Mouse (Mus musculus) intestine, embryonic 15.5 days (tissue): Measurements from ENCODE around the gene Ift20. TPM values are rescaled to one million over a fixed set of nuclear protein-coding genes. Genes with fewer than 3 reads are reported as not detected.
A peak's percentile ranks its signal among the peaks of the same experiment; 100 is the strongest.
"Not testable (repeated sequence)": the region's sequence is repeated elsewhere in the genome, so short reads cannot be mapped to it uniquely, and the experiment has no call there.

ENCODE experiments used
- ATAC-seq: fragments of 200-750 bp; cut with Nextera tagmentation; 2 replicates; pipeline ENCODE4 v1.8.0; 2017; ENCODE audit warnings: moderate TSS enrichment, moderate library complexity
- H3K27ac ChIP-seq: fragments of 300-500 bp; sonication (generic); 2 replicates; pipeline ENCODE4 v1.5.1; 2015; ENCODE audit warnings: mild to moderate bottlenecking, inconsistent platforms
- H3K27me3 ChIP-seq: fragments of 300-500 bp; sonication (generic); replicated peaks from 2 replicates; pipeline ENCODE4 v1.6.1; 2015; ENCODE audit warnings: inconsistent platforms
- H3K36me3 ChIP-seq: fragments of 300-500 bp; sonication (generic); 2 replicates; pipeline ENCODE4 v1.6.1; 2015; ENCODE audit warnings: inconsistent platforms
- H3K4me1 ChIP-seq: fragments of 300-500 bp; sonication (generic); replicated peaks from 2 replicates; pipeline ENCODE4 v1.6.1; 2015; ENCODE audit warnings: inconsistent platforms
- H3K4me2 ChIP-seq: fragments of 300-500 bp; sonication (generic); replicated peaks from 2 replicates; pipeline ENCODE4 v1.6.1; 2015; ENCODE audit warnings: mild to moderate bottlenecking, inconsistent platforms
- H3K4me3 ChIP-seq: fragments of 300-500 bp; sonication (generic); replicated peaks from 2 replicates; pipeline ENCODE4 v1.5.1; 2015; ENCODE audit warnings: inconsistent platforms
- H3K9ac ChIP-seq: fragments of 300-500 bp; sonication (generic); 2 replicates; pipeline ENCODE4 v1.6.1; 2015; ENCODE audit warnings: inconsistent platforms
- H3K9me3 ChIP-seq: fragments of 300-500 bp; sonication (generic); 2 replicates; pipeline ENCODE4 v1.6.1; 2016; ENCODE audit warnings: inconsistent platforms
- WGBS: fragments of 180-500 bp; shearing (Covaris S2); methylation state at CpG from one replicate; pipeline ENCODE4 v1.1.7; 2015; 5-methylcytosine and 5-hydroxymethylcytosine counted together
- polyA plus RNA-seq: library from polyadenylated mRNA; unstranded; fragments of >200 nt; fragmentation: Nextera tagmentation; extraction: Ambion mirVana; gene quantifications from 2 replicates; pipeline ENCODE4 v1.2.1, GENCODE M21; 2015

Gene Ift20
- polyA plus RNA-seq, 1 experiment from 2014 or later: 137 TPM

DNA sequence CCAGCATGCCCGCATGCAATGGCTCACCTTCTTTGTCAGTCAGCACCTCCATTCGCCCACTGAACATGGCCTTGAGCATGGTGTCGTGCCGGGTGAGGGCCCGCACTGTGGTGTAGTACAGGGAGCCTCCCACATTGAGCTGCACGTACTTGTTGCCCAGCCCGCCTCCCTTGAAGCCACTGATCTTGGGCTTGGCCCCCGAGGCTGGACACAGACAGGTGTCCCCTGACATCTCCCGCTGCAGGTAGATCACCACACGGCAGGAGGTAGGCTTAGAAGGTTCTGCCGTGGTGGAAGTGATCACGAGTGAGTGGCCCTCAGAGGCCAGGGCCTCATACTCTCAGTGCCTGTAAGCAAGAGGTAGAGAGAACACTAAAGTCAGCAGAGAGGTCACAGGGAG is 6.2 kb upstream of the Ift20 start:
- no peak overlapping the region for H3K9ac ChIP-seq
- 89% methylated on average over 12 of the region's 12 CpGs for WGBS
- peaks cover 30% of the 10 kb centered on the region for H3K36me3 ChIP-seq
- H3K4me1 ChIP-seq: peaks cover 7% of the 10 kb centered on the region; the same call in 1 of the 2 replicates
- H3K4me3 ChIP-seq: no peak overlapping the region
- ATAC-seq: no peak
- H3K27ac ChIP-seq: no peak overlapping the region
- H3K9me3 ChIP-seq: no peaks in the 10 kb centered on the region
- no peak overlapping the region for H3K4me2 ChIP-seq
- H3K27me3 ChIP-seq: no peaks in the 10 kb centered on the region

DNA sequence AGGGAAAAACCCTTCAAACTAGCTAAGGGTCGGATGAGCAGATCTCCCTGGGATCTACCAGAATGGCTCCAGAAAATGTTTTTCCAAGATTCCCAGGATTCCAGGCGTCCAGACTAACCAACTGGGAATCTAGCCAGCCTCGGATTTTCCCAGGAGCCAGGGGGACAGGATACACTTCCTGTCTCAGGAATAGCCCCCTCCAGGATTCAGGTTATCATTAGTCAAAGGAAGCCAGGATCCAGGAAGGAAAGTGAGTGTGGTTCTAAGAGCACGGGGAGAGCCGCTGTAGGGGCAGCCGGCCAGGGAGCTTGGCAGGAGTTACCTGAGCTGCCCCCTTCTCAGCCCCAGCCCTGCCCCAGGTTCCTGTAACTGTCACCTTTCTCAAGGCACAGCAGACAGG is 5.1 kb upstream of the Ift20 start:
- Histone ChIP-seq H3K4me2 (no peak overlapping the region), H3K4me3 (no peak overlapping the region), H3K4me1 (peaks cover 9% of the 10 kb centered on the region; the same call in 1 of the 2 replicates), H3K27ac (0 out of 2 replicates have a peak overlapping the region, but pooled peaks have one; percentile 54), H3K36me3 (peaks cover 26% of the 10 kb centered on the region), H3K9ac (no peak overlapping the region), H3K27me3 (no peaks in the 10 kb centered on the region), H3K9me3 (no peaks in the 10 kb centered on the region)
- no peak for ATAC-seq
- 61% methylated on average over 6 of the region's 6 CpGs for WGBS

DNA sequence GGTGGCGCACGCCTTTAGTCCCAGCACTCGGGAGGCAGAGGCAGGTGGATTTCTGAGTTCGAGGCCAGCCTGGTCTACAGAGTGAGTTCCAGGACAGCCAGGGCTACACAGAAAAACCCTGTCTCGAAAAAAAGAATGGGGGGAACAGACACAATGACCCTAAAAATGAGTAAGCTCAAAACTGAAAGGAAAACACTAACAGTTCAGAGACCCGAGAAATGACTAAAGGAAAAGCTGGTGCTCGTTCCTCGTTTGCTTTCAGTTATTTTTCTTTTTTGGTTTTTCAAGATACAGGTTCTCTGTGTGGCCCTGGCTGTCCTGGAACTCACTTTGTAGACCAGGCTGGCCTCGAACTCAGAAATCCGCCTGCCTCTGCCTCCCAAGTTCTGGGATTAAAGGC is 4.6 kb upstream of the Ift20 start:
- H3K27ac ChIP-seq: 0 out of 2 replicates have a peak overlapping the region, but pooled peaks have one; percentile 54

DNA sequence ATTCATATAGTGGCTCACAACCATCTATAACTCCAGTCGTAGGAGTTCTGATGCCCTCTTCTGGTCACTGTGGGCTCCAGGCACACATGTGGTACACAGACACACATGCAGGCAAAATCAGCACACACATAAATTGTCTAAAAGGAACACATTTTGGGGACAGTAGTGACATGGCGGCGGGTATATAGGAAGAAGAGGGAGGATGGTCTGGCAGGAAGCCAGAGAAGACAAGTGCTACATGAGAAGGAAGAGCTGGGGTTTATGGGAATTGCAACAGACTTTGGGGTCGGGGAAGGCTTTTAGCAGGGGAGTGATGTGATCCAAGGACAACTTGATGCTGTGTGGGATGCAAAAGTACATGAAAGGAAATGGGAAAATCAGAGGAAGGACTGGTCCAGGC is 1.6 kb upstream of the Ift20 start:
- H3K36me3 ChIP-seq: peaks cover 3% of the 10 kb centered on the region; the same call in 1 of the 2 replicates
- H3K4me3 ChIP-seq: peak overlapping the region; percentile 82
- 87% methylated on average over 4 of the region's 4 CpGs for WGBS
- H3K27ac ChIP-seq: 0 out of 2 replicates have a peak overlapping the region, but pooled peaks have one; percentile 98
- H3K27me3 ChIP-seq: no peaks in the 10 kb centered on the region
- ATAC-seq: no peak
- peak overlapping the region; percentile 62 for H3K4me2 ChIP-seq
- H3K9ac ChIP-seq: peak overlapping the region; percentile 85
- no peaks in the 10 kb centered on the region for H3K9me3 ChIP-seq
- H3K4me1 ChIP-seq: peaks cover 23% of the 10 kb centered on the region; the same call in 1 of the 2 replicates

More for the DNA sequence above, 4.6 kb upstream of the Ift20 start:
- H3K27me3 ChIP-seq, H3K4me2 ChIP-seq, H3K4me3 ChIP-seq, ATAC-seq, H3K9ac ChIP-seq, H3K4me1 ChIP-seq, H3K9me3 ChIP-seq: not testable (repeated sequence)
- H3K36me3 ChIP-seq: peaks cover 24% of the 10 kb centered on the region
- 93% methylated on average over 10 of the region's 10 CpGs for WGBS

DNA sequence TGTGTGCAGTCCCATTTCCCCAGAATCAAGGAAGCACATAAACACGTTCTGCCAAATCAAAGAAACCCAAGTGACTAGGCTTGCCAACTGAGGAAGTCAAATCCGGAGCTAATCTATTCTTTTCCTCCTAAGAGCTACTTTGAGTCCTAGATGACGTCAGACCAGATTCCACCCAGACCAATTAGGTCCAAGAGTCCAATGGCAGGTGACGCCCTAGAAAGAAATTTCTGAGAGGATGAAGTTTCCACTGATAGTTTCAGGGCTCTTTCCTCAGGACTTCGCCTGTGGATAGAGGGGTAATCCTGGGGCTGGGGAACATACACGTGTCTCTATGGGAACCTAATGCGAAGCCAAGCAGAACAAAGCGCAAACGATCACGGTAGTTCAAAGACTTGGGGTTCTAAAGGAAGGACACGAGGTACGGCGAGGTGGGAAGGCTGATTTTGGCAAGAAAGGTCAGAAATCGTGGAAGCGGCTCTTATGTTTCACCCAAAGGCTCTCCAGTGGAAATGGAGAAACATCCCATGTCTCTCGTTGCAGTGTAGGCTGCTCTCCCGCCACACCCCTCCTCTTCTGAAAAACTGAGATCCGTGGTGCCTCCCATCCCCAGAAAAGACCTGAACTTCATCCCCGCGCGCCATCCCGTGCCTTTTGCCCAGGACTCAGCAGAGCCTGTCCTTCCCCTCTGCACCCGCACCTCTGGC is 633 bp upstream of the Ift20 start:
- peak overlapping the region; percentile 85 for H3K9ac ChIP-seq
- H3K4me3 ChIP-seq: peak overlapping the region; percentile 82
- under 1% methylated on average over 23 of the region's 23 CpGs for WGBS
- ATAC-seq: peak; percentile 24
- H3K9me3 ChIP-seq: no peaks in the 10 kb centered on the region
- H3K27me3 ChIP-seq: no peaks in the 10 kb centered on the region
- H3K4me2 ChIP-seq: peak overlapping the region; percentile 62
- peak overlapping the region; percentile 98 for H3K27ac ChIP-seq
- H3K4me1 ChIP-seq: peaks cover 23% of the 10 kb centered on the region; the same call in 1 of the 2 replicates
- H3K36me3 ChIP-seq: peaks cover 4% of the 10 kb centered on the region; the same call in 1 of the 2 replicates

DNA sequence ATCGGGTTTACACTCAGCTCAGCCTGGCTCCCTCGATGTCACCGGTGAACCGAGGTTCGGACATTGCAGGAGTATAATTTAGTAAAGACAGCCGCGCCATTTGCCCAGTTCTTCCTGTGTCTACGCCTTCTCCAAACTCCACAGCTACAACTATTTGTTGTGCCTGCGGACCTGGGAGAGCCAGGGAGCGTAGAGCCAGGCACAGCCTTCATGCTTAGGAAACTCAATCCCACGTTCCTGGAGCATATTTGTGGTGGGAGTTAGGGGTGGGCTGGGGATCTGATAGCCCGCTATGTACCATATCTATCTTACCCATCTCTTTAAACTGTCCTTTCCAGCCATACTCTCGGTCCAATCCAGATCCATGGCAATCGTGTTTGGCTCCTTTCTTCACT is 526 bp downstream of the Ift20 start:
- 1% methylated on average over 14 of the region's 14 CpGs for WGBS
- Histone ChIP-seq H3K9me3 (no peaks in the 10 kb centered on the region), H3K36me3 (peaks cover 10% of the 10 kb centered on the region; the same call in 1 of the 2 replicates), H3K27me3 (no peaks in the 10 kb centered on the region), H3K4me3 (peak overlapping the region; percentile 82), H3K4me2 (peak overlapping the region; percentile 71), H3K9ac (peak overlapping the region; percentile 65), H3K27ac (peak overlapping the region; percentile 78), H3K4me1 (peaks cover 23% of the 10 kb centered on the region; the same call in 1 of the 2 replicates)
- ATAC-seq: peak; percentile 5; the same call in 1 of the 2 replicates

DNA sequence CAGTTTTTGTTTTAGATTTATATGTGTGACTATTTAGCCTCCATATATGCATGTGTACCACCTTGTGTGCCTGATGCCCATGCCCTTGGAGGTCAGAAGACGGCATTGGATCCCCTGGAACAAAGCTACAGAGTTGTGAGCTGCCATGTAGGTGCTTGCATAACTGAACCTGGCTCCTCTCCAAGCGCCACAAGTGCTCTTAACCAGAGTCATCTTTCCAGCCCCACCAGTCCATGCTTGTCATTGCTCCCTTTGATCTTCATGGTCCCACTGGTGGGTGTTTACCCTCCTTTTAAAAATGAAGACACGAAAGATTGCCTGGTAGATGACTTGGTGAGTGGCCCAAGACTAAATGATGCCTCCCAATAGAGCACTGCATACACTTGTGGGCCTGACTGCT is 4.2 kb downstream of the Ift20 start:
- 82% methylated on average over 3 of the region's 3 CpGs for WGBS
- no peaks in the 10 kb centered on the region for H3K9me3 ChIP-seq
- H3K27ac ChIP-seq: no peak overlapping the region
- no peak overlapping the region for H3K4me2 ChIP-seq
- no peak for ATAC-seq
- H3K4me3 ChIP-seq: no peak overlapping the region
- H3K9ac ChIP-seq: no peak overlapping the region
- H3K4me1 ChIP-seq: peaks cover 14% of the 10 kb centered on the region; the same call in 1 of the 2 replicates
- peaks cover 16% of the 10 kb centered on the region for H3K36me3 ChIP-seq
- no peaks in the 10 kb centered on the region for H3K27me3 ChIP-seq

DNA sequence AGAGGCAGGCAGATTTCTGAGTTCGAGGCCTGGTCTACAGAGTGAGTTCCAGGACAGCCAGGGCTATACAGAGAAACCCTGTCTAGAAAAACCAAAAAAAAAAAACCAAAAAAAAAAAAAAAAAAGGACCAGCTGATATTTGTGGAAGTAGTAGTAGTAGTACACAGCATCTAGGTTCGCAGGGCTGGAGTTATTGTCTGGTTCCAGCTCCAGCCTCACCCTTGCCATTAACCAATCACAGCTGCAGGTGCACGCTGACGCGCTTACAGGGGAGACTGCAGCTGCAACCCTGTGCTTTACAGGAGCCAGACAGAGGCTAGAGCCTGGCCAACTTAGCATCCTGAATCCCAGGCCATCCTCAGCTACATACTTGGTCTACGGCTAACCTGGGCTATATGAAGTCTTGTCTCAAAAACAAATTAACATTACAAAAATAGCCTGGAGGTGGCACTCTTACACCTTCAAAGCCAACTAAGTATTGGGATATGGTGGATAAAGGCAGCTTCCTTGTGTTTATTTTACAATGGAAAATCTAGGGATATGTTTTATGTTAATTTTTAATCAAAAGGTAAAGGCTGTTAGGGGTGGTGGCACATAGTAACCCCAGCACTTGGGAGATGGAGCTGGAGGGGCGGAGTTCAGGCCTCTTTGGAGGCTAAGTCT is 8.4 kb downstream of the Ift20 start:
- H3K36me3 ChIP-seq: peaks cover 16% of the 10 kb centered on the region
- 93% methylated on average over 7 of the region's 7 CpGs for WGBS
- ATAC-seq: no peak
- no peak overlapping the region for H3K9ac ChIP-seq
- H3K27me3 ChIP-seq: no peaks in the 10 kb centered on the region
- no peak overlapping the region for H3K4me2 ChIP-seq
- H3K27ac ChIP-seq: no peak overlapping the region
- H3K9me3 ChIP-seq: no peaks in the 10 kb centered on the region
- no peak overlapping the region for H3K4me3 ChIP-seq
- peaks cover 10% of the 10 kb centered on the region; the same call in 1 of the 2 replicates for H3K4me1 ChIP-seq

DNA sequence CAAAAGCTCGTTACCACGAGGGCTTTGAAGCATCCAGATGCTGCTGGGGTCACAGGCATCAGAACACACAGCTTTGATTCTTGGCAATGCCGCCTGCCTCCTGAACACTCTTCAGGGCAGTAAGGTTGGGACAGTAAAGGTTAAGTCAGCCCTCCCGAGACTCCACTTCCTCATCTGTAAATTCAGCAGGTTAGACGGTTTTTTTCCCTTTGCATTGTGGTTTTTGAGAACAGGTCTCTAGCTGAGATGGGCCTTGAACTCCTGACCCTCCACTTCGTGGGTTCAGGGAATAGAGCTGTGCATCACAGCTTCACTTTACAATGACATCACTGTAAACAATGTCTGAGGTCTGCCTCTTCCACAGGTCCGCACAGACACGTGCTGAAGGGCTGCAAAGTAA is 9.0 kb downstream of the Ift20 start:
- Histone ChIP-seq H3K27me3 (no peaks in the 10 kb centered on the region), H3K4me3 (no peak overlapping the region), H3K27ac (no peak overlapping the region), H3K9me3 (no peaks in the 10 kb centered on the region), H3K36me3 (peaks cover 16% of the 10 kb centered on the region), H3K4me2 (no peak overlapping the region), H3K9ac (no peak overlapping the region), H3K4me1 (peaks cover 10% of the 10 kb centered on the region; the same call in 1 of the 2 replicates)
- no peak for ATAC-seq
- 51% methylated on average over 8 of the region's 8 CpGs for WGBS

DNA sequence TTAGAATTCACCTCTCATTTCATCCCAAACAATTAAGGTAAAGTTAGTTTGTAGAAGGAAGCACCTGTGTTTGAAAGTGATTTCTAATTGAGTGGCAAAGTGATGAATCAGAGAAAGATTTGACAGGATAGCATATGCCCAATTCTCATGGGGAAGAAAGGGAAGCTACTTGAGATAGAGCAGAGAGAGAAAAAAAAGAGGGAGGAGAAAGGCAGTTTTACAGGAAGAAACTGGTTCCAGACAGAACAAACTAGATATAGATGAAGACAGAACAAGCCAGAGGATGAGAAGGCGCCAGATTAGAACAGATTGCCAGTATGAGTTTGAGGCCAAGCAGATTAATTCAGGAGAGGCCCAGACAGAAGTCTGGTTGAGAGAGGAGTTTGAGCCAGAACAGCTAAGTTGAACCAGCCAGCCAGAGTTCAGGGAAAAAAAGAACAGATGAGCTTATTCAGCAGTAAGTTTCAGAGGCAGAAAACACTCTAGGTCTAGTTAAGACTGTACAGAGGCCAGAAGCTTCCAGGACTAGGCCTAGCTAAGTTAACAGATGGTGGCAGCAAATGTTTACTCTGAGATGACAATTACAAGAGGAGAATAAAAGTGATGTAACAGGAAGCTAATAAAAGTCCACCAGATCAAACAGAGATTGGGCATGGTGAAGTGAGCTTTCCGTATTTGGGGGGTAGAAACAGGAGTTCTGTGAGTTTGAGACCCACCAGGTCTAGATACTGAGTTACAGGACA is 11.7 kb downstream of the Ift20 start:
- no peak overlapping the region for H3K9ac ChIP-seq
- no peak overlapping the region for H3K4me3 ChIP-seq
- H3K27me3 ChIP-seq: no peaks in the 10 kb centered on the region
- H3K4me1 ChIP-seq: peaks cover 15% of the 10 kb centered on the region; the same call in 1 of the 2 replicates
- no peak for ATAC-seq
- H3K36me3 ChIP-seq: peaks cover 4% of the 10 kb centered on the region
- no peaks in the 10 kb centered on the region for H3K9me3 ChIP-seq
- no peak overlapping the region for H3K27ac ChIP-seq
- 73% methylated on average over 2 of the region's 2 CpGs for WGBS
- peak overlapping the region; percentile 82; the same call in 1 of the 2 replicates for H3K4me2 ChIP-seq

DNA sequence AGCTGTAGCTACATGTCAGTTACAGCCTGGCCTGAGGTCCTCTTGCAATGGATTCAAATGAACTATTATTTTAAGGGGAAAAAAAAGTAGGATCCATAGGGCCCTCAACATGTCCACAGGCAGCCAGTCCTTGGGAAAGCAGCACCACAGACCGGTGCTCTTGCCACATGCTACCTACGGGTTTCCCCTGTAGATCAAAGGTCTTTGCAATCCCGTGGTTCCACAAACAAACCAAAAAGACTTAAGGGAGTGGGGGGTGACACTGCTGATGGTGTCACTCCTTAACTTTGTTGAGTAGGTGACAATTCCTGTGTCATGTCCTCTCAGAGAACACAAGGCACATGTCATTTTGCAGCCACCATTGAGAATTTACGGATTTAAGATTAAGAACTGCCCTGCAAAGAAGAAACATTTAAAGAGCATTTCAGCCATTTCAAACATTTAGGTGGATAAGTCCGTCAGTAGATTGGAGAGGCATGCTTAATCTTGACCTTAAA is 13.4 kb downstream of the Ift20 start:
- ATAC-seq: no peak
- H3K9ac ChIP-seq: peak overlapping the region; percentile 77
- 8% methylated on average over 5 of the region's 5 CpGs for WGBS
- H3K4me1 ChIP-seq: peaks cover 15% of the 10 kb centered on the region; the same call in 1 of the 2 replicates
- H3K27me3 ChIP-seq: no peaks in the 10 kb centered on the region
- peak overlapping the region; percentile 70 for H3K4me3 ChIP-seq
- H3K9me3 ChIP-seq: no peaks in the 10 kb centered on the region
- H3K36me3 ChIP-seq: no peaks in the 10 kb centered on the region
- H3K4me2 ChIP-seq: peak overlapping the region; percentile 82
- 0 out of 2 replicates have a peak overlapping the region, but pooled peaks have one; percentile 81 for H3K27ac ChIP-seq
